Mouse (Mus musculus): ENCODE measurements around the gene Nup210.

Gene Nup210

DNA sequence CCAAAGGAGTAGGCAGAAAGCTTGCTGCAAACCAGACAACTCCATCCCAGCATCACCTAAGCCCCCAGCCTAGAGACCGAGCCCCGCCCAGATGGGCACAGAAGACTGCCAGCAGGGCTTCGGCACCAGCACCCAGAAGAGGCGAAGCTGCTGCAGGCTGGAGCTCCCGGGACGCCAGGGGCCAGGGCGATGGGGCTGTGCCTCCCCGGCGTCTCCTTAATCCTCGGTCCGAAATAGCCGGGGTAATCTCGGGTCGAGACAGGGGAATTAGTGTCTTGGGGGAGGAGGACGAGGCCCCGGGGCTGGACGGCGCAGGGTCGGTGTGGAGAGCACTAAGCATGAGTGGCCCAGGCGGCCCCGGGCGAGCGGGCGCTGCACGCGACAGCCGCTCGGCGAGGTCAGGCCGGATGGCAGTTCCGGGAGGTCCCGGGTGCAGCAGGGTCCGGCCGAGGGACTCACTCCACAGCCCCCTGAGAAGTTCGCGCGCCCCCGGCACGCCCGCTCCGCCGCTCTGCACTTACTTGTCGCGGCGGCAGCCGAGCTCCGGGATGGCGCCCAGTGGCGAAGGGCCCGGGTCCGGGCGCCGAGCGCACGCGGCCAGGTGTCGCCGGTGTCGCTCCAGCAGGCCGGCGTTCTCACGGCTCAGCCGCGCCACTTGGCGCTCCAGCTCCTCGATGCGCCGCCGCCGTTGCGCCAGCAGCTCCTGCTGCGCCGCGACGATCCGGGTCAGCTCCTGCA lies 128.9 kb downstream of the Nup210 start:
- in situ Hi-C loops (cut with MboI; ENCODE audit: low sequenced_read_pairs): no loop called here

DNA sequence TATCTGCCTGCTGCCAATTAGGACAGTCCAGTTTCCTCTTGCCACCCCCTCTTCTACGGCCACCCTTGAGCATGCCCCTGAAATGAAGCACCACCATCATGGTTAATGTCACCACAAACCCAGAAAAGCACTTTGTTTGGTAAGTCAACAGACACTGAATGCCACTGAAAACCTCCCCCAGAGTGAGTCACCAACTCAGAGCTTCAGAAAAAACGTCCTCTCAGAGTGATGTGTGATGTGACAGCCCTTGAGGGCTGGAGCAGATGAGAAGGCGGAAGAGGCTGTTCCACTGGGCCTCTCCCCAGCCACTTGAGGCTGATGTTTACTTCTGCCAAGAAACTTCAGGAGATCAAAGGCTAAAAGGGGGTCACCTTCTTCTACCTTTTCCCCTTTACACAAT lies 132.5 kb downstream of the Nup210 start:
- in situ Hi-C loops (cut with MboI; ENCODE audit: low sequenced_read_pairs): no loop called here

DNA sequence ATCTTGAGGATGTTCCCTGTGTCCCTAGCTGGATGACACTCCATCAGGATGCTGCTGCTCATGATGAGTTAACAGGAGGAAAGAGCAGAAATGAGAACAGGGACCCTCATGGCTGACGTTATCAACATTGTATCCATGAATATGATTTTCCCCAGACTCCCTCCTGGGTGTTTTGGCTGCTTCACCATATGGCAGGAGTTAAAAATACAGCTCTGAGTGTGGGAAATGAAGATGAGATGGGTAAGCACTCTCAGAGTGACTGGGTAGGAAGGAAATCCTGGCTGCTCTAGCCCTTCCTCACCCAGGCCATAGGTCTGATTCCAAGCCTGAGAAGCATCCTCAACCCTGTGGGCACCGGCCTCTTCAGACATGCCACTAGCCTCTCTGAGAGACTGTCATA lies 142.3 kb downstream of the Nup210 start:
- in situ Hi-C loops (cut with MboI; ENCODE audit: low sequenced_read_pairs): no loop called here

DNA sequence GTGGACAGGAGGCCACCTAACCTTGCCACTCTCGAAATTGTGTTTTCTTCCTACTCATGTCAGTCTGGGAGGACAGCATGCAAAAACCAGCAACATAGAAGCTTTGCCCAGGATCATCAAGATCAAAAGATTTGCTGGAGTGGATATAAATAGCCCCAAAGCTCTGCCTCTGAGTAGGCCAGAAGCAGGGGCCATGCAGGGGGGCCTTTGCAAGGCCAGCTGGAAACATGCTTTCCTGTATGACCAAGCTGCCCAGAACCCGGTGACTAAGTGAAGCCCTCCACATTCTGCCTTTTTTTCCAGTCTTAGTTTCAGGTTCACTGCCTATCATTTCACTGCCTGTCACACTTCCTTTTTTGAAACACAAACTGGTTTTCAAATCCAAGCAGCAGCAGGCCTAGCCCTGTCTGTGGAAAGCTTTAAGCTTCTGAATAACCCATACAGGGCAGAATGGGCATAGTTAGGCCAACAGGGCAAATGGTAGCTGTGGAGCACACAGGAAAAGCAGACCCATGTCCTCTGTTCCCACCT lies 147.2 kb downstream of the Nup210 start:
- in situ Hi-C loops (cut with MboI; ENCODE audit: low sequenced_read_pairs): no loop called here
